In the genomic region with DNA sequence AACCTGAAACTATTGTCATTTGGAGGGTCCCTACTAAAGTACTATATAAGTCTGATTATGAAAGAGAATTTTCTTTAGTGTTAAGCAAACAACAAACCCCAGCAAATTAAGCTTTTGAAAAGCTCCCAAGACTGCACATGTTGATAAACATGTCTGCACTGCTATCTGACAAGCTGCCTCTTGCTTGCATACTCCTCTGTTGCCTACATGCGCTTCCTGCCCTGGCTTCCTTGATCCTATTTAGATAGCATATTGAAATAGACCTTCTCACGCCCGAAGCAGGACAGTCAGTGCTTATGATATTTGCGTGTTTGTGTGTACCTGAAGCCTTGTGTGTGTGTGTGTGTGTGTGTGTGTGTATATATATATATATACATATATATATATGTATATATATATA, we compare ENCODE assay signal across 18 mouse cellular contexts. TPM values are rescaled to one million over a fixed set of nuclear protein-coding genes. Genes with fewer than 3 reads are reported as not detected.
A peak's percentile ranks its signal among the peaks of the same experiment; 100 is the strongest.
DNase-seq lines count a peak whose midpoint lies in the region; ATAC-seq and TF ChIP-seq lines count a peak whose summit lies in the region.
"Had no signal": no experiment of that assay in that cellular context is flagged by ENCODE, and none has a peak within 500 bp of the region (broad histone marks: within the 10 kb centered on the region; RNA-seq: fewer than 3 reads in every experiment).

No protein-coding gene starts in this region.

- H3K4me1 ChIP-seq in G1E (ENCODE audit: insufficient read depth, low read depth, low read length): no peaks in the 10 kb centered on the region
- peaks cover 22% of the 10 kb centered on the region for H3K4me1 ChIP-seq in hindbrain, embryonic 13.5 days (replicated peaks)

- H3K9ac ChIP-seq in hindbrain, embryonic 13.5 days: no peak overlapping the region
- H3K9ac ChIP-seq: embryonic facial prominence, embryonic 13.5 days; forebrain, embryonic 12.5 days; hindbrain, embryonic 14.5 days had no signal

- H3K4me2 ChIP-seq in hindbrain, embryonic 13.5 days: no peak overlapping the region
- H3K4me2 ChIP-seq: embryonic facial prominence, embryonic 13.5 days; forebrain, embryonic 12.5 days; hindbrain, embryonic 14.5 days had no signal

- H3K36me3 ChIP-seq in G1E (replicated peaks): peaks cover 35% of the 10 kb centered on the region
- peaks cover 25% of the 10 kb centered on the region for H3K36me3 ChIP-seq in hindbrain, embryonic 13.5 days

- no peaks in the 10 kb centered on the region for H3K9me3 ChIP-seq in G1E (replicated peaks)
- no peaks in the 10 kb centered on the region for H3K9me3 ChIP-seq in hindbrain, embryonic 13.5 days
- H3K9me3 ChIP-seq: embryonic facial prominence, embryonic 13.5 days; forebrain, embryonic 12.5 days had no signal

- ATAC-seq in G1E (ENCODE audit: extremely low read depth, insufficient number of reproducible peaks, low FRiP score, poor library complexity, severe bottlenecking): peak; percentile 18; the same call in 1 of the 2 replicates
- ATAC-seq in common myeloid progenitor, adult 5-6 weeks (replicated peaks; ENCODE audit: low read depth, poor library complexity, severe bottlenecking): peak; percentile 45; the same call in 1 of the 2 replicates
- ATAC-seq in hindbrain, embryonic 13.5 days (ENCODE audit: low FRiP score): no peak
- ATAC-seq: forebrain, embryonic 16.5 days; intestine, embryonic 16.5 days had no signal

- peak; percentile 60 for DNase-seq in urinary bladder, postnatal 14 days (ENCODE audit: low spot score)
- DNase-seq in urinary bladder, adult 2 months (ENCODE audit: low spot score): no peak
- DNase-seq in G1E (ENCODE audit: low spot score): no peak
- DNase-seq in naive thymus-derived CD4-positive, alpha-beta T cell, adult 2 months (ENCODE audit: low read depth): peak; percentile 51
- no peak for DNase-seq in natural killer cell, adult 2 months (ENCODE audit: low spot score in 2 of 2)
- DNase-seq: adrenal gland, adult 8-10 months; adrenal gland, postnatal 36 days; cerebellum, adult 9-10 months; cerebellum, postnatal 25 days; gastrocnemius, postnatal 10 days; heart, postnatal 10 days had no signal

- H3K4me3 ChIP-seq in G1E (ENCODE audit: low read depth, low read length): no peak overlapping the region
- H3K4me3 ChIP-seq in hindbrain, embryonic 13.5 days: no peak overlapping the region
- H3K4me3 ChIP-seq: embryonic facial prominence, embryonic 13.5 days; forebrain, embryonic 12.5 days had no signal

- no peak for TF ChIP-seq CTCF in G1E (IDR thresholded peaks at IDR 0.05; ENCODE audit: low read depth, low read length)

- H3K27me3 ChIP-seq in G1E (ENCODE audit: insufficient read depth, low read length): no peaks in the 10 kb centered on the region
- no peaks in the 10 kb centered on the region for H3K27me3 ChIP-seq in hindbrain, embryonic 13.5 days
- H3K27me3 ChIP-seq: embryonic facial prominence, embryonic 13.5 days; forebrain, embryonic 12.5 days had no signal

- H3K27ac ChIP-seq in hindbrain, embryonic 13.5 days: no peak overlapping the region
- H3K27ac ChIP-seq: embryonic facial prominence, embryonic 13.5 days; forebrain, embryonic 12.5 days; hindbrain, embryonic 14.5 days had no signal

- WGBS in hindbrain, embryonic 13.5 days: 90% methylated on average over 4 of the region's 4 CpGs

RNA-seq across cellular contexts. Expression of gene Cblb, which starts 14.0 kb away (rescaled TPM):
- 9.6 and 10.8 TPM in 2 replicates for polyA plus RNA-seq in urinary bladder, adult 2 months (2012; rRNA removed)
- total RNA-seq in G1E (2014; fragmentation: Nextera tagmentation): 31.9 and 36.9 TPM in 2 replicates
- 7.0 and 9.1 TPM in 2 replicates for total RNA-seq in G1E (2017)
- 3.1 and 5.4 TPM in 2 replicates for polyA plus RNA-seq in G1E (2012)
- total RNA-seq in common myeloid progenitor, adult 5-6 weeks (2017): 14.8 and 15.2 TPM in 2 replicates
- polyA plus RNA-seq in hindbrain, embryonic 13.5 days (2015; fragmentation: Nextera tagmentation; extraction: Ambion mirVana): 19.6 and 21.5 TPM in 2 replicates

Comparison
In these comparisons a context has a peak if more than half of its experiments do, and no peak if none do; other contexts are left out.
1. DNase-seq: peak in urinary bladder, postnatal 14 days (single experiment) and naive thymus-derived CD4-positive, alpha-beta T cell, adult 2 months (single experiment); none in urinary bladder, adult 2 months (single experiment), G1E (single experiment) and natural killer cell, adult 2 months (0 of 2).